Mouse (Mus musculus) left cerebral cortex, postnatal 36 days (tissue): ENCODE data around the gene Ssb. TPM values are rescaled to one million over a fixed set of nuclear protein-coding genes. Genes with fewer than 3 reads are reported as not detected.
A peak's percentile ranks its signal among the peaks of the same experiment; 100 is the strongest.
"Not testable (repeated sequence)": the region's sequence is repeated elsewhere in the genome, so short reads cannot be mapped to it uniquely, and the experiment has no call there.

ENCODE experiments used
- DNase-seq, 2 experiments: peaks; one replicate each; pipeline ENCODE4 v3.0.0; 2021 to 2022; ENCODE audit warnings: low spot score in 2 of 2, mixed read lengths in 1 of 2
- intact Hi-C: fragments of 180-260 bp; cut with DNase I; formaldehyde crosslinking; loops from one replicate; pipeline ENCODE4 v1.15.1; 2025
- total RNA-seq, 2 experiments: library from RNA; stranded (reverse); gene quantifications; 2 replicates each; pipeline ENCODE4 v1.2.3; 2021

The Ssb gene
- total RNA-seq, 2 experiments from 2014 or later, result 111 to 126 TPM

DNA sequence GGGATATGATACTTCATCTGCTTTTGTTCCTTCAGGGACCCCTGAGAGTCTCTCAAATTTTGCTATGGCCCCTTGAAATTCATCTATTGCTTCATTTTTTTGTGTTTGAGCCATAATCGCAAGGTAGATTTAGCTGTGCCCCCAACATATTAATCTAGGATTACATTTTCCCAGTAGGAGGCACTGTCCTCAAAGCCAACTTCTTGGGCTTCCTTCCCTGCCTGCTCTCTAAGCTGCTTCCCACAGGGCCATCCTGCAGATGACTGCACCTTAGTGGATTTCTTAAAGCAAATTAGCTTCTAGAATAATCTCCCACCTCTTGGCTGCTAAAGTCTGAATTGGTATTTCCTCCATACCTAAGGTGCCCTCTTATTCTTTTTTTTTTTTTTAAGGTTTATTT is 3.5 kb upstream of the Ssb start:
- intact Hi-C loops, result no loop called here
- no peak for DNase-seq

DNA sequence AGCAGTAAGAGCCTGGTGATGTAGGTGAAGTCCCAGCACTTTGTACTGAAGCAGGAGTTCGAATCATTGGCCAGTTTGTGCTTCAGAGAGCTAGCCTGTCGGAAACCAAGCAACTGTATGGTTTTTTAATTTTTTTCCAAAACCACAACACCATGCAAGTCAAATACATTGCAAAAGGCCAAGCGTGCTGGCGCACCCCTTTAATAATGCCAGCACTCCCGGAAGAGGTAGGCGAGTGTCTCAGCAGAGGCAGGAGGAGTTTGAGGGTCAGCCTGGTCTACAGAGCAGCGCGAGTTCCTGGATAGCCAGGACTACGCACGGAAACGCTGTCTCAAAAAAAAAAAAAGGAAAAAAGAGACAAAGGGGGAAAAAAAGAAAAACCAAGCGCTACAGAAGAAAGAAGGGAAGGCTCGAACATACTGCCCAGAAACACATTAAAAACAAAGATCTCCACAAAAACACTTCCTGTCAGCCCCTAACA is 350 bp upstream of the Ssb start:
- peak; percentile 26 to 34 for DNase-seq
- intact Hi-C loops, result loop anchor here (2.0 to 10.0 kb wide), 3 partner anchors 38 to 139 kb away; partner anchors contain the start of gene Ppig

DNA sequence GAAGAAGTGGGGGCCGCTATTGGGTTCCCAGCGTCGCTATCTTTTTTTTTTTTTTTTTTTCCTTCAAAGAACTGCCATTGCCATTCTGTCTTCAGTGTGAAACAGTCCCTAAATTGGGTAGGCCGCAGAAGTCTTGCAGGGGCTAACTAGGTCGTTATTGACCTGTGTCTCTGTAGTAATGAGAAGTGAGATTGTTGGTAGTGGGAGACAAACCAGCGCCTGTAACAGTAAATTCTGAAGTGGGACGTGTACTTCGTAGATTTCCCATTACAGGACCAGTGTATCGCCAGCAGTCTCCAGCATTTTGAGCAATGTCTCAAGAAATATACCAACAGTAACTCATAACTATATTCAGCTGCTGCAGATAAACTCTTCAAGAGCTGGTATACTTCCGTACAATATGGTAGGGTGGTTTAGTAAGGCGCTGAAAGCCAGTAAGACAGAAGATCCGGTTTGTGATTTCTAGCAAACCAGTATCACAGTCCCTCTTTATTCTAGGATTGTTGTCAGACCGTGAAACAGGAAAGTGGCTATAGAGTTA is 825 bp downstream of the Ssb start:
- intact Hi-C loops, result loop anchor here (5.0 to 10.0 kb wide), 2 partner anchors 67 to 140 kb away; partner anchors contain the start of gene Ppig
- DNase-seq, result no peak

DNA sequence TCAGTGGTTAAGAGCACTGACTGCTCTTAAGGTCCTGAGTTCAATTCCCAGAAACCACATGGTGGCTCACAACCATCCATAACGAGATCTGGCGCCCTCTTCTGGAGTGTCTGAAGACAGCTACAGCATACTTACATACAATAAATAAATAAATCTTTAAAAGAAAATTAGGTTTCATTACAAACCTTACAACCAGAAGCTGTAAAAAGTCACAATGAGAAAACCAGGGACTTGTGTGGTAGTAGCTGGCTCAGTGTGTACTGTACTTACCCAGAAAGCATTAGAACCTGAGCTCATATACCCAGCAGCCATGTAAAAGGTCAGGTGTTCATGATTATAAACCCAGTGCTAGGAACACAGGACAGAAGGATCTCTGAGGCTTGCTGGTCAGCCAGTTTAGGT is 22.6 kb downstream of the Ssb start:
- DNase-seq, result no peak
- intact Hi-C loops, result no loop called here

DNA sequence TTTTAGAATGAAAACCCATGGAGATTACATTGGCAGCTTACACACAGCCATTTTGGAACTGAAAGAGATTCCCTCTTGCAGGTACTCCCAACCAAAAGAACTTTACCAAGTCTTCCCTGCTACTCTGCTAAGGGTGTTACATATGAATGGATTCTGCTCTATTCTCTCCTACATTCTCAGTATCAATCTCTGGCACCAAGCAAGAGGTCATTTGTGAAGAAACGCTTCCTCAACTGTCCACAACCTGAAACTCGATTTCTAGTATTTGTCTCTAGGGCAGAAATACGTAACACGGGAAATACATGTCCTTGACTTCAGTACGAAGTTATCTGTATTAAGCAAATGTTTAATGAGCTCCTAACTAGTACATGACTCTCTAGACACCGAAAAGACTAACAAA is 23.2 kb downstream of the Ssb start:
- intact Hi-C loops, result no loop called here
- DNase-seq, result no peak

DNA sequence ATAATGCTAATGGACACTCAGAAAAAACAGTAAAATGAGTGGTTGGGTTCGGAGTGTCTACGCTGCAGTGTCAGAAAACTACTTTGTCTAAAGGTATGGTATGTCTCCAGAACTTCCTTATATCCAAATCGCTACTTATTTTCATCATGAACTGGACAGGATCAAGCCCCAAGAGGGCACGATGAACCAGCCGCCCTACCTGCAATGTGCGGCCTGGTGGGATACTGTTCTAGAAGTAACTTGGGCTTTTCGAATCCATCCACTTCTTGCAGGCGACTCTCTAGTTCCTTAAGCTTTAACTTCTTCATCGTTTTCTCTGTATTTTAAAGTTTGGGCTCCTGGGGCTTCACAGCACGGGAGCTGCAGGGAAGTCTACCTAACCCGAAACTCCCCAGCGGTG is 23.7 kb downstream of the Ssb start:
- intact Hi-C loops, result no loop called here
- no peak for DNase-seq

DNA sequence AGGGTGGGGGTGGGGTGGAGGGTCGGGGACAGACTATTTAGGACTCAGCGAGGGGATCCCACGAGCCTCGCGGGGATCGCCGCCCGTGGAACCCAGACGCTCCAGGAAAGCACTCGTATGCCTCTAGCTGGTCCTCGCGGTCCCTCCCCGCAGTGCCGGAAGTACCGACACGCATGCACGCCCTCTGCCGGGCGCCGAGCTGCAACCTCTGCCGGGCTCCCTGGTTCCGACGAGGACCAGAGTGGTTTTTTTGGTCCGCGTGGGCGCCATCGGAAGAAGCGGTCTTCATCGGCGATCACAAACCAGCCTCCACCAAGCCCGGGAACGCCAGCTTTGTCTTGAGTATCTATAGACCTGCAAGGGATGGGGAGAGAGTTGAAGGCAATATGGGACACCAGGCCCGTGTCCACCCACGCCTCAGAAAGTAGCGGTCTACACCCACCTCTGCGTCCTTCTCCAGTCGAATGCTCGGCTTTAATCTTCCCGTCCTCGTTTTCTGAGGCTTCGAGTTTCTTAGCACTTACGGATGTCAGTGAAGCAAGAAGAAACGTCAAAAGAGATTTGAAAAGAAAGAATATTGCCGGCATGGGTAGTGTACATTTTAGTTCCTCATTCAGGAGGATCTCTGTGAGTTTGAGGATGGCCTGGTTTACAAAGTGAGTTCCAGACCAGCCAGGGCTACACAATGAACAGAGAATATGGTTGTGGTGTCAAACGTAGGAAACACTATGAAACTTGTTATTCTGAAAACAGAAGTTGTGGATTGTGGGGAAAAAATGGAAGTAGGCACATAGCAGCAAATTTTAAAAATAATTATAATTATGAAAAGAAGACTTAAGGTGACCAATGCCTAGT is 24.3 kb downstream of the Ssb start, which contains the start of gene Mettl5:
Gene Mettl5 (minus strand): TSS at position 165 of the 855 bp plus-strand sequence.
- intact Hi-C loops, result no loop called here
- DNase-seq, result peak; percentile 88 to 89

DNA sequence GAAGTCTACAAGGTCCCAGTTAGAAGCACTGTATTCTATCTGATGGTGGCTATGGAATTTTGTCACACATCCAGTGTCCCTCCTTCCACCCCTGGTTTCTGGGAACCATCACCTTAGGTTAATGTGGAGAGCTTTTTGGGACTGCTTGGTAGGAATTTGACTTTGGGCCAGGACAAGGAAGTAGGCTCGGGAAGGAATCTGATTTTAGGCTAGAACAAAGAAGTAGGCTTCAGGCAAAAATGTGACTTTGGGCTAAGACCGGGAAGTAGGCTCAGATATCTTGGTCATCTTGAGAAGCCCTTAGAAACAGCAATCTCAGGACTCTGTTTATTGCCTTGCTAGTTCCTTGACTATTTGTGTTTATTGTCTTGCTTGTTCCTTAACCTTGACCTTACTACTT is 27.6 kb downstream of the Ssb start:
- DNase-seq, result no peak
- intact Hi-C loops, result no loop called here

DNA sequence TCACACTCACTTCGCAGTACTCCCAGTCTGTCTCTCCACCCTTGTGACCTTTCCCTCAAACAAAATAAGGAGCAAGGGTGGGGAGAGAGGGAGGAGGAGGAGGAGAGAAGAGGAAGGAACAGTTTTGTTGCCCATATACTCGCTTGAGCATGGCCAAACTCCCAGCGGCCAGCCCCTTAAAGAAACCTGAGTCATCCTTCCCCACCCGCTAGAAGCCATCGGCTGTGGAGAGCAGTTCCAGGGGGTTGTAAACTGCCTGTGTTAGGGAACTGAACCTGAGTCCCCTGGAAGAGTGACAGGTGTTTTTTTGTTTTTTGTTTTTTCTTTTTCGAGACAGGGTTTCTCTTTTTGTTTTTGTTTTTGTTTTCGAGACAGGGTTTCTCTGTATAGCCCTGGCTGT is 29.5 kb downstream of the Ssb start:
- no peak for DNase-seq
- intact Hi-C loops, result no loop called here

DNA sequence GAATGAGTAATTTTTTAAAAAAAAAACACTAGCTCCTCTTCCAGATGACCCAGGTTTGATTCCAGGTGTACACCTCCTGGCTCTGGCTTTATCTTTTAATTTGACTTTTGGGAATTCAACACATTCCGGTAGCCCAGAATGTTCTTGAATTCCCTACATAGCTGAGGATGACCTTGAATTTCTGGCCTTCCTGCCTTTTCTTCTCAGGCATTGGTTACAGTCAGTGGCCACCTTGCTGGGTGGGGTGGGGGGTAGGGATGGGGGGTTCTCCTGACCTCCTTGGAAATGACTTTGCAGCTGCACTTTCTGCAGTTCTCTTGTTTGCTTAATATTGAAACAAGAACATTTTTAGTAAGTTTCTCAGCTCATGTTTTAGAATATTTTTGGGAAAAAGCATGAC is 31.8 kb downstream of the Ssb start:
- intact Hi-C loops, result no loop called here
- DNase-seq, result no peak

DNA sequence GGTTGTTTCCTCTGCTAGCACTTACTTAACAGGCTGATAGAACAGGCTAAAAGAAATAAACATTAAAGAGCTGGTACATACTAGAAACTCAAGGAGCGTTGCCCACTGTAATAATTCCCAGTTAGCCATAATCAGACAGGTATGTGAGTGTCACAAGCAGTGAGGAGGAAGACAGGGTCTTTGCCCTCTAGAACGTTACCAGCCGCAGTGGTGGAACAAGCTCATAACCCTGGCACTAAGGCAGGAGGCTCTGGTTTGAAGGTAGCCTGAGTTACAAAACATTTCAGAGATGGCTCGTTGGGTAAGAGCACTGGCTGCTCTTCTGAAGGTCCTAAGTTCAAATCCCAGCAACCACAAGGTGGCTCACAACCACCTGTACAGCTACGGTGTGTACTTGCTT is 32.5 kb downstream of the Ssb start:
- intact Hi-C loops, result no loop called here
- DNase-seq, result no peak

DNA sequence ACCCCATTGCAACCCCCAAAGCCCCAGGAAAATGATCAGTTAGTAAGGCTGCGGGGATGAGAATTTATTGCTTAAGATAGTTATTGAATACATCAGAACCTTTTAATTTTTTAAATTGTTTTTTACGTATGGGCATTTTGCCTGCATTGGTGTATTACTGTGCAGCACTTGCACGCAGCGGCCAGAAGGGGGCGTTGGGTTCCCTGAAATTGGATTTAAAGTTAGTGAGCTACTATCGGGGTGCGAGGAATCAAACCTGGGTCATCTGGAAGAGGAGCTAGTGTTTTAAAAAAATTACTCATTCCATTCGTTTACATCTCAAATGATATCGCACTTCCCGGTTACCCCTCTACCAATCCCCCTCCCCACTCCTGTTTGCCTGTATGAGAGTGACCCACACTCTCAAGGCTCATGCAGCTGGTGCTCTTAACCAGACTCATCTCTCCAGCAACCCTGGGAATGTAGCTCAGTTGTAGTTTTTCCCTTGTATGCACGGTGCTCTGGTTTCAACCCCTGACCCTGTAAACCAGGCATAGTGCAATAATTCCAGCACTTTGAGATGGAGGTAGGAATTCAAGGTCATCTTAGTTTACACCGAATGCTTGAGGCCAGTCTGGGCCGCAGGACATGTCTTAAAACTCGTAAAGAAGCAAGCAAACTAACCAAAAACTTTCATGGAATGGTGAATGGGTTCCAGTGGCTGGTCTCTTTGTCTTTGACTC is 34.3 kb downstream of the Ssb start:
- DNase-seq, result no peak
- intact Hi-C loops, result no loop called here

DNA sequence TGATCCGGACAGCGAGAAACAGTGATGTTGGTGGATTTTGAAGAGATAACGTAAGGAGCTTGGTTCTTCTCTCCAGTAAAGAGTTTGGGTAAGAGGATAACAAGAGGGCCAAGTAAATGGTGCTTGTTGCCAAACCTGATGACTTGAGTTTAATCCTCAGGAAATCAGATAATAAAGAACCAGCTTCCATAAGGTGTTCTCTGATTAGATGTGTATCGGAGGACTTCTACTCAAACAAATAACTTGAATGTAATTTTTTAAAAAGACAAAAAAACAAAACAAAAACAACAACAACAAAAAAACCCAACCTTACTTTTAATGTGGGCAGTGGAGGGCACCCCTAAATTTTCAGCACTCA is 34.8 kb downstream of the Ssb start:
- DNase-seq, result no peak
- intact Hi-C loops, result no loop called here

DNA sequence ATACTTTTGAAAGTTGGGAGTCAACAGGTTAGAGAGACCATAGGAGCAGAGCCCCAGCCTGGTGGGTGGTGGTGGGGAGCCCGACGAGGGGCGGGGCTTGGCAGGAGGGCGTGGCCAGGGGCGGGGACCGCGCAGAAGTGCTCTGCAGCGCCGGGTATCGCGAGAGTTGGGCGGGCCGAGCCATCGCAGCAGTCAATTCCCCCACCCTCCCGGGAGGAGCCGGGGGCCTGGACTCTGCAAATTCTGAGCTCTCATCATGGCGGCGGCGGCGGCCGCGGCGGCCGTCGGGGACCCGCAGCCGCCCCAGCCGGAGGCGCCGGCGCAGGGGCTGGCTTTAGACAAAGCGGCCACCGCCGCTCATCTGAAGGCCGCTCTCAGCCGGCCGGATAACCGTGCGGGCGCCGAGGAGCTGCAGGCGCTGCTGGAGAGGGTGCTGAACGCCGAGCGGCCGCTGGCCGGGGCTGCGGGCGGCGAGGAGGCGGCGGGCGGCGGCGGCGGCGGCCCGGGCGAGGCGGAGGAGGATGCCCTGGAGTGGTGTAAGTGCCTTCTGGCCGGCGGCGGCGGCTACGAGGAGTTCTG is 35.8 kb downstream of the Ssb start, which contains the start of gene Ubr3:
Gene Ubr3 (plus strand): TSS at position 208 of the 579 bp plus-strand sequence.
- peak; percentile 95 to 96 for DNase-seq
- intact Hi-C loops, result no loop called here

DNA sequence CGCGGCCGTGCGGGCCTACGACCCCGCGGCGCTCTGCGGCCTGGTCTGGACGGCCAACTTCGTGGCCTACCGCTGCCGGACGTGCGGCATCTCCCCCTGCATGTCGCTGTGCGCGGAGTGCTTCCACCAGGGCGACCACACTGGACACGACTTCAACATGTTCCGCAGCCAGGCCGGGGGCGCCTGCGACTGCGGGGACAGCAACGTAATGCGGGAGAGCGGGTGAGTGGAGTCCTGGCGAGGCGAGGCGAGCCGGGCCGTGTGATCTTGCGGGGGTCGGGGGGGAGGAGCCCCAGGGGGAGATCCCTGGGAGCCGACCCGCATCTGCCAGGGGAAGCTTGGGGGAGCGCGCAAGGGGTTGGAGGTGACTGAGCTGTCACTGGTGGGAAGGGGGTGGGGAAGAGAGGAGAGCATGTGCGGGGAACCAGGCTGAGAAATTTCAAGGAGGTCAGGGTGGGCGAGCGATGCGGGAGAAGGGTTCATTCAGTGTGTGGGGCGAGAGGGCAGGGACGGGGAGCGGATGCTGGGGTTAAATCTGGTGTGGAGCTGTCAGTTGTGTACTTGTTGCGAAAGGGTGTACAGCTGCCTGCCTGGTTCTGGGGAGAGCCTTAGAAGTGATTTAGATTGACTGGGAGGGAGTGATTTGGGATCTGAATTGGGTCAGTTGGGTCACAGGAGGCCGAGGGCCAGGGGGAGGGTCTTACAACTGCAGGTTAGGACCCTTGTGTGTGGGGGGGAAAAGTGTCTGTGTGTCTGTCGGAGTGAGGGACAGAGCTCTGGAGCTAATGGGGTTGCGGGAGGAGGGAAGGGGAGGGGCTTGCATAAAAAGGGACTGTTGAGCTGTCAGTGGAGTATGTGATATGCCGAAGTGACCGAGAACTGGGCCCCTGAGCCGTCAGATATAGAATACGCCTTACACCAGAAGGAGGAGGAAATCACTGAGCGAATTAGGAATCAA is 36.5 kb downstream of the Ssb start:
- DNase-seq, result peak; percentile 42 to 58
- intact Hi-C loops, result no loop called here

DNA sequence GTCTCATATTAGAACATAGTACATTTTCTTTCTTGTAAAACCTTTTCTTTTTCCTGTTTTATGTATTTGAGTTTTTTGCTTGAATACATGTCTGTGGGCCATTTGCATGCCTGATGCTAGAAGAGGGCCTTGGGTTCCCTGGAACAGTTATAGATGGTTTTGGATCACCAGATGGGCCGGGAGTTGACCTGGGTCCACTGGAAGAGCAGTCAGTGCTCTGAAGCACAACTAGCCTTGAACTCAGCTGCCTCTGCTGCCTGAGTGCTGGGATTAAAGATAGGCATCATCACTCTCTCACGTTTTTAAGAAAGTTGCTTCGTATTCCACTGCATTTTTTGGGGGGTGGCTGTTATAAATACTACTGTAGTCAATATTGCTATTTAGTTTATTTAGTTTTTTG is 42.2 kb downstream of the Ssb start:
- no peak for DNase-seq
- intact Hi-C loops, result no loop called here

DNA sequence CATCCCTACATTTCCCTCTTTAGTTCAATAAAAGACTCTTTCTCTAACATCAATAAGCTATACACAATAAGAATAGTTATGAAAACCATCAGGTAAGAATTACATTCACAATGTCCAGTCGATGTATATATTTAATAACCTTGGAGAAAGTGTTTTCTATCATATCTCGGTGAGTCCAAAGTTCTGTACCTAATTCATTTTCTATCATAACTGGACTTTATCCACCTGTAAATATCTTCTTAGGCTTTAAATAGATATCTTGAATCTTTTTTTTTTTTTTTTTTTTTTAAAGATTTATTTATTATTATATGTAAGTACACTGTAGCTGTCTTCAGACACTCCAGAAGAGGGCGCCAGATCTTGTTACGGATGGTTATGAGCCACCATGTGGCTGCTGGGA is 46.0 kb downstream of the Ssb start:
- intact Hi-C loops, DNase-seq: not testable (repeated sequence)

DNA sequence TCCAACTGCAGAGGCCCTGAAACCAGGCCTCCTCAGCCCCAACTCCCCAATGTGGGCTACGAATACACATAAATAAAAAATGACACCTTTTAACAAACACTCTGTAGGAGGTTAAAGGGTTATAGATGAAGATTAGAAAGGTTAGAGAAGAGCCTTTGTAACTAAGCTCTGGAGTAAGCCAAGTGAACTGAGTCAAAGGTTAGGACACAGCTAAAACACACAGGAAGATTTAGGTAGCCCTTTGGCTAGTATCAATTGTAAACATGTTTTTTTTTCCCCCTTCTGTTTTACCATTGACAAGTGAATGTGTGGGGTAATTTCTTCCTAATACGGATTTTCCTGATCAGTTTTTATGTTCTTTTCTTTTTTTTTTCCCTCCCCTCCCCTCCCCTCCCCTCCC is 51.4 kb downstream of the Ssb start:
- intact Hi-C loops, result no loop called here
- no peak for DNase-seq

DNA sequence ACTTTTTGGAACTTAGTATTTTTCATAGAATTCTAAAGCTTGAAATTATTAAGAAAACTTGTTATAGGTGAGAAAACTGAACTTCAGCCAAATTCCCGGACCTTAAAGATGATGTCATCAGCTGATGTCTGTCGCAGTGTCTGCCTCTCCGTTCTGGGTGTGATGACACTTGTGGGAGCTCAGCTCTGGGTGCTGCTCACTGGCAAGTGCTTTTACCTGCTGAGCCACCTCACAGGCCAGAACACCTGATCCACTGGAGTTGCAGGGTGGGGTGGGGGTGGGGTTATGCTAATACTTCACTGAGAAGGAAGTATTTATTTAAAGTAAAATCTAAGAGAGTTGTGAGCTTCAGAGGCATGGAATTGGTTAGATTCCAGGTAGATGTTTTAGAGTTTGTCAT is 55.9 kb downstream of the Ssb start:
- DNase-seq, result no peak
- intact Hi-C loops, result no loop called here
